Mouse (Mus musculus): ENCODE measurements at regions not wholly inside any gene's neighbourhood (a gene's known extent, or its start where the extent isn't known, plus 50 kb on each side); places are given as distances from the start of the nearest gene placed in this dataset.

- no peak for TF ChIP-seq CTCF (IDR thresholded peaks at IDR 0.05; ENCODE audit: extremely low read depth, insufficient read length, insufficient replicate concordance, low read depth, low read length)
- no peak for TF ChIP-seq POLR2A (IDR thresholded peaks at IDR 0.05; ENCODE audit: low read depth, low read length)
Measured at GRCm38 (mm10) chr4:55276300-55276952, 73.4 kb upstream of the Rad23b start.

All from small intestine, adult 2 months (tissue).